In genomic region chr12:16634075-16634813, GRCm38 (mm10) we compare ENCODE assay signal across 9 mouse cellular contexts. TPM values are rescaled to one million over a fixed set of nuclear protein-coding genes. Genes with fewer than 3 reads are reported as not detected.
DNase-seq lines count a peak whose midpoint lies in the region; ATAC-seq and TF ChIP-seq lines count a peak whose summit lies in the region.
"Had no signal": no experiment of that assay in that cellular context is flagged by ENCODE, and none has a peak within 500 bp of the region (broad histone marks: within the 10 kb centered on the region; RNA-seq: fewer than 3 reads in every experiment).

No protein-coding gene starts in this region.

- H3K36me3 ChIP-seq in E14TG2a.4 (ENCODE audit: insufficient read depth, low read length): no peaks in the 10 kb centered on the region
- H3K36me3 ChIP-seq in midbrain, embryonic 15.5 days (replicated peaks): no peaks in the 10 kb centered on the region
- H3K36me3 ChIP-seq: lung, embryonic 15.5 days had no signal

- peaks cover 13% of the 10 kb centered on the region for H3K4me1 ChIP-seq in E14TG2a.4 (replicated peaks; ENCODE audit: low read depth, low read length)
- no peaks in the 10 kb centered on the region for H3K4me1 ChIP-seq in midbrain, embryonic 15.5 days
- H3K4me1 ChIP-seq: lung, embryonic 15.5 days had no signal

- WGBS in midbrain, embryonic 15.5 days: 52% methylated on average over 14 of the region's 14 CpGs

- H3K27ac ChIP-seq in gastrocnemius, adult 2 months: peak overlapping the region; percentile 79
- no peak overlapping the region for H3K27ac ChIP-seq in midbrain, embryonic 15.5 days
- H3K27ac ChIP-seq: lung, embryonic 15.5 days had no signal

- H3K4me2 ChIP-seq in midbrain, embryonic 15.5 days: no peak overlapping the region
- H3K4me2 ChIP-seq: lung, embryonic 15.5 days had no signal

- TF ChIP-seq CTCF in E14TG2a.4 (conservative IDR thresholded peaks at IDR 0.05; ENCODE audit: low read length): peak; percentile 81
- peak; percentile 73; the same call in 1 of the 2 replicates for TF ChIP-seq CTCF in brain, embryonic 14.5 days (IDR thresholded peaks at IDR 0.05; ENCODE audit: borderline replicate concordance, extremely low read depth, insufficient read depth, insufficient read length)
- TF ChIP-seq CTCF in gastrocnemius, adult 2 months (IDR thresholded peaks at IDR 0.05): peak; percentile 88

- no peak overlapping the region for H3K4me3 ChIP-seq in E14TG2a.4 (replicated peaks; ENCODE audit: low read length)
- peak overlapping the region; percentile 33 for H3K4me3 ChIP-seq in gastrocnemius, adult 2 months
- no peak overlapping the region for H3K4me3 ChIP-seq in midbrain, embryonic 15.5 days
- H3K4me3 ChIP-seq: lung, embryonic 15.5 days had no signal

- peak; percentile 42; the same call in 1 of the 2 replicates for ATAC-seq in midbrain, embryonic 15.5 days (replicated peaks)

- no peak overlapping the region for H3K9ac ChIP-seq in midbrain, embryonic 15.5 days
- H3K9ac ChIP-seq: lung, embryonic 15.5 days had no signal

- H3K27me3 ChIP-seq in E14TG2a.4 (ENCODE audit: insufficient read depth, low read length): no peaks in the 10 kb centered on the region
- H3K27me3 ChIP-seq in midbrain, embryonic 15.5 days (replicated peaks): no peaks in the 10 kb centered on the region
- H3K27me3 ChIP-seq: lung, embryonic 15.5 days had no signal

- no peaks in the 10 kb centered on the region for H3K9me3 ChIP-seq in E14TG2a.4 (ENCODE audit: low read length)
- no peaks in the 10 kb centered on the region for H3K9me3 ChIP-seq in midbrain, embryonic 15.5 days
- H3K9me3 ChIP-seq: lung, embryonic 15.5 days had no signal

- no peak for TF ChIP-seq POLR2A in brain, embryonic 14.5 days (IDR thresholded peaks at IDR 0.05; ENCODE audit: borderline replicate concordance, extremely low read depth, insufficient read depth, insufficient read length, poor library complexity, severe bottlenecking)

- peak; percentile 64 to 77 for DNase-seq in heart, postnatal 36 days
- no peak for DNase-seq in heart, adult 11 months
- DNase-seq in brain, embryonic 14.5 days (ENCODE audit: low read depth): peak; percentile 65
- peak; percentile 64 for DNase-seq in gastrocnemius, adult 2 months
- peak; percentile 48 to 61 for DNase-seq in layer of hippocampus, postnatal 14 days (ENCODE audit: low spot score in 2 of 2)
- peak; percentile 65 for DNase-seq in thymus, postnatal 0 days (ENCODE audit: low spot score)

- intact Hi-C loops in heart, postnatal 36 days (cut with DNase I): loop anchor here (1.0 kb wide), 1 partner anchor 66 kb away; no protein-coding TSS in a partner anchor
- intact Hi-C loops in gastrocnemius, adult 2 months (cut with DNase I): loop anchor here (5.0 kb wide), 1 partner anchor 67 kb away; no protein-coding TSS in a partner anchor

RNA-seq across cellular contexts. Expression of gene Ntsr2, which starts 18.9 kb away (rescaled TPM):
- 1 to 10 TPM; 8.6 to 9.6 TPM for total RNA-seq in heart, postnatal 36 days (2021)
- 1.5 and 1.8 TPM in 2 replicates for polyA plus RNA-seq in brain, embryonic 14.5 days (2012; rRNA removed)
- total RNA-seq in gastrocnemius, adult 2 months (2021): 1 to 10 TPM; 2.2 to 4.2 TPM
- total RNA-seq in layer of hippocampus, postnatal 14 days (2021): 100 to 1,000 TPM; 205 to 223 TPM
- 1.6 and 2.2 TPM in 2 replicates for polyA plus RNA-seq in midbrain, embryonic 15.5 days (2015; fragmentation: Nextera tagmentation; extraction: Ambion mirVana)
- polyA plus RNA-seq in thymus, postnatal 0 days (2015; fragmentation: Nextera tagmentation; extraction: Ambion mirVana): not detected in 2 replicates
- polyA plus RNA-seq: lung, embryonic 15.5 days had no signal

RNA-seq across cellular contexts. Expression of gene Lpin1, which starts 23.5 kb away (rescaled TPM):
- total RNA-seq in heart, postnatal 36 days (2021): 100 to 1,000 TPM; 106 to 172 TPM
- polyA plus RNA-seq in brain, embryonic 14.5 days (2012; rRNA removed): 19.0 and 25.6 TPM in 2 replicates
- 100 to 1,000 TPM; 279 to 395 TPM for total RNA-seq in gastrocnemius, adult 2 months (2021)
- 10 to 100 TPM; 21.4 to 23.1 TPM for total RNA-seq in layer of hippocampus, postnatal 14 days (2021)
- 22.2 and 22.6 TPM in 2 replicates for polyA plus RNA-seq in midbrain, embryonic 15.5 days (2015; fragmentation: Nextera tagmentation; extraction: Ambion mirVana)
- polyA plus RNA-seq in thymus, postnatal 0 days (2015; fragmentation: Nextera tagmentation; extraction: Ambion mirVana): 6.4 and 6.5 TPM in 2 replicates

Comparison
In these comparisons a context has a peak if more than half of its experiments do, and no peak if none do; other contexts are left out.
1. RNA of gene Ntsr2, which starts 18.9 kb away (total RNA-seq): 205 to 223 TPM in layer of hippocampus, postnatal 14 days; 8.6 to 9.6 TPM in heart, postnatal 36 days and 2.2 to 4.2 TPM in gastrocnemius, adult 2 months; every median in the first group is over 10 times any median in the second.
2. RNA of gene Lpin1, which starts 23.5 kb away (total RNA-seq): 279 to 395 TPM in gastrocnemius, adult 2 months and 106 to 172 TPM in heart, postnatal 36 days; 21.4 to 23.1 TPM in layer of hippocampus, postnatal 14 days; every median in the first group is over 4 times any median in the second.
3. Peak in every context shown above with its lines, with median percentiles within 50 percentile points of each other: CTCF ChIP-seq.